Mouse (Mus musculus) heart, embryonic 10.5 days (tissue): ENCODE data around the gene Pde4b. TPM values are rescaled to one million over a fixed set of nuclear protein-coding genes. Genes with fewer than 3 reads are reported as not detected.
A peak's percentile ranks its signal among the peaks of the same experiment; 100 is the strongest.

Experiments
- DNase-seq: peaks from one replicate; pipeline ENCODE4 v3.0.0-alpha.2; 2017; ENCODE audit warnings: low spot score
- H3K27ac ChIP-seq: fragments of 300-500 bp; sonication (generic); 2 replicates; pipeline ENCODE4 v1.5.1; 2016; ENCODE audit warnings: mild to moderate bottlenecking
- H3K27me3 ChIP-seq: fragments of 300-500 bp; sonication (generic); 2 replicates; pipeline ENCODE4 v1.6.1; 2016; ENCODE audit warnings: mild to moderate bottlenecking; ENCODE audit not compliant: poor library complexity, insufficient read depth, severe bottlenecking
- H3K36me3 ChIP-seq: fragments of 300-500 bp; sonication (generic); 2 replicates; pipeline ENCODE4 v1.6.1; 2016; ENCODE audit warnings: mild to moderate bottlenecking, moderate library complexity
- H3K4me1 ChIP-seq: fragments of 300-500 bp; sonication (generic); 2 replicates; pipeline ENCODE4 v1.6.1; 2016; ENCODE audit warnings: mild to moderate bottlenecking
- H3K4me3 ChIP-seq: fragments of 300-500 bp; sonication (generic); 2 replicates; pipeline ENCODE4 v1.5.1; 2016; ENCODE audit warnings: mild to moderate bottlenecking, moderate library complexity
- H3K9me3 ChIP-seq: fragments of 300-500 bp; sonication (generic); 2 replicates; pipeline ENCODE4 v1.6.1; 2016; ENCODE audit warnings: mild to moderate bottlenecking, moderate library complexity
- WGBS: fragments of 180-500 bp; shearing (Covaris S2); methylation state at CpG from one replicate; pipeline ENCODE4 v1.1.7; 2016; 5-methylcytosine and 5-hydroxymethylcytosine counted together
- polyA plus RNA-seq: library from polyadenylated mRNA; unstranded; fragments of >200 nt; fragmentation: Nextera tagmentation; extraction: Ambion mirVana; gene quantifications from 2 replicates; pipeline ENCODE4 v1.2.1, GENCODE M21; 2016

Gene Pde4b
- polyA plus RNA-seq, 1 experiment from 2014 or later: 13.9 TPM

DNA sequence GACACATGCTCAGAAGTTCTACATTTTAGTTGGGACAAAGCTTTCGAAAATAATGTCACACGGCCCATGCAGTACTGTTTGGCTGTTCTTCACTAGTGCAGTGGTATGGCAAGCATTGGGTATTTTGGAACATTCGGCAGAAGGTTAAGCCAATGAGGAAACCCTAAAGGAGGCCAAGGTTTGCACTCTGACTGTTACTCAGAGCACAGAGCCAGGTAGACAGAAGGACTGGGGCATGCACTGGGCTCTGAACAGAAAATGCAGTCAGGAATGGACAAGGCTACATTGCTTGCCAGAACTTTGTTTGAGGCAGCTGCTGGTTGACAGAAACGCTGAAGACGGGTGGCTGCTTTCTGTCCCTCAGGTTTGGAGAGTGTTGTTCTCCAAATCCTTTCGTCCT, 19.4 kb downstream of the Pde4b start:
- peaks cover 9% of the 10 kb centered on the region; the same call in 1 of the 2 replicates for H3K4me1 ChIP-seq
- no peaks in the 10 kb centered on the region for H3K27me3 ChIP-seq
- H3K27ac ChIP-seq: no peak overlapping the region
- no peaks in the 10 kb centered on the region for H3K36me3 ChIP-seq
- no peak overlapping the region for H3K4me3 ChIP-seq
- H3K9me3 ChIP-seq: no peaks in the 10 kb centered on the region
- 81% methylated on average over 6 of the region's 6 CpGs for WGBS
- DNase-seq: no peak

DNA sequence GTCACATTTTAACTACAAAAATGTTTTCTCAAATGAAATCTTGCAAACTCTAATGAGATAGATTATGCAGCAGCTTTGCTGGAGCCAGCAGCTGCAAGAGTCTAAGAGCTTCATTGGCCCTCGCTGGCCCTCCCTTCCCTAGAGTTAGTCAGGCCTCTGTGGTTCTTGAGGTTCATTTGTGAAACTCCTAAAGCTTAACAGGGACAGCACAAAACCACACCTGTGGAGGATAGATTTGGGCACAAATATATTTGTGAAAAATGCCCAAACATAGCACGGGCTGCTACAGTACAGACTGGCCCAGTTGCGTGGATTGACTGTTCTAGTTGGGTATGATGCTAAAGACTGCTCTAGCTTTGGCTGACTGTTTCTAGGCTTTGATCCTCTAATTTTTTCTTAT, 32.1 kb downstream of the Pde4b start:
- Histone ChIP-seq H3K27ac (no peak overlapping the region), H3K4me3 (no peak overlapping the region), H3K9me3 (no peaks in the 10 kb centered on the region), H3K36me3 (no peaks in the 10 kb centered on the region), H3K27me3 (no peaks in the 10 kb centered on the region), H3K4me1 (no peaks in the 10 kb centered on the region)
- 92% methylated on average over 3 of the region's 3 CpGs for WGBS
- DNase-seq: no peak

DNA sequence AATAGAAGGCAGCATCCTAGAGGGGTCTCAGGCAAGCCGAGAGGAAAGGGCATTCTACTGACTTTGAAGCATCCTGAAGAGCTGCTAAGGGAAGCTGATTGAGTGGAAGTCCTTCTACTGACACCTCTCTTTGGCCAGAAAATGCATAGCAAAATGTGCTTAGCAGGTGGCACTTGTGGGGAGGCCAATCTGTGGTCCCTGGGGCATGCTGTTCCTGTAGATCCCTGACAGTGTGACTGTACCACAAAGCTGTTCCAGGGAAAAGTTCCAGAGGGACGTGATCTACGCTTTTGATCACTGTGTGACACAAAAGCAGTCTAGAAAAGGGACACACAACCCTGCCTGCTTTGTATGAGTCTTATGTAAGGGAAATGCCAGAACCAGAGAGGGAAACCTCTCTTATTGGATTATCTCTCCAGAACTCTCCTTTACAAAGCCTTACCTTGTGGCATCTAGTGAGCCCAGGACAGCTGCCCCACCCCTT, 49.1 kb downstream of the Pde4b start:
- WGBS: 71% methylated on average over 3 of the region's 3 CpGs
- Histone ChIP-seq H3K36me3 (no peaks in the 10 kb centered on the region), H3K27ac (no peak overlapping the region), H3K9me3 (no peaks in the 10 kb centered on the region), H3K4me1 (no peaks in the 10 kb centered on the region), H3K27me3 (no peaks in the 10 kb centered on the region), H3K4me3 (no peak overlapping the region)
- no peak for DNase-seq

DNA sequence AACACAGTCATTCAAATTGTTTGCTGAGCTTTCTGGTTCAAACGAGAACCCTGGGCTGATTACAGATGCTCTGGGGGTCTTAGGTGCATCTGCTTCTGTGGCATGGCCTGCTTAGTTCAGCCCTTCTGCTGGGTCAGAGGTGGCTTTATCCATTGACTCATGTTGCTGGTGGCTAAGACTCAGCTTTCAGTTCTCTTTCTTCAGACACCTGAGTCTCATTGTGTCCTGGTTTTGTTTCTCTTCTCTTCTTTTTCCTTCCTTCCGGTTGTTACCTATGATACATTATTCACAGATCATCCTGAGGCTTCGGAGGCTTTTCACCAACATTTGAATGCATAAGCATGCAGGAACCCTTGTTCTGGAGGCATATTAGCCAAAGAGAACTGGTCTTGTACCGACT, 51.0 kb downstream of the Pde4b start:
- no peak overlapping the region for H3K4me3 ChIP-seq
- H3K4me1 ChIP-seq: no peaks in the 10 kb centered on the region
- H3K27me3 ChIP-seq: no peaks in the 10 kb centered on the region
- WGBS: 70% methylated on average over 4 of the region's 4 CpGs
- H3K27ac ChIP-seq: no peak overlapping the region
- DNase-seq: no peak
- no peaks in the 10 kb centered on the region for H3K36me3 ChIP-seq
- no peaks in the 10 kb centered on the region for H3K9me3 ChIP-seq

DNA sequence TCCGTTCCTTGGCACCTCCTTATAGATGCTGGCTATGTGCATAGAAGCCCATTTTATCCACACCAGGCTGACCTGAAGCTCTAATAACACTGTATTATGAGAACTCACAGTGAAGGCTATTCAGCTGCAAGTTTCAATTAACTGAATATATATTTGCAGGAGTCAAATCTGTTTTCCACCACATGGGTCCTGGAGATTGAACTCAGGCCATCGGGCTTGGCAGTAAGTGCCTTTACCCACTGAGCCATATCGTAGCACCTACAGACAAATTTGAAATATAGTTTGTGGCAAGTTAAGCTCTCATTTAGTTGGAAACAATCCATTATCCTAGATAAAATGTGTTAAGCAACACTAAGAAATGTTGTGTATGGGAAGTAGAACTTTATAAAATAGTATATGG, 53.9 kb downstream of the Pde4b start:
- no peak for DNase-seq
- Histone ChIP-seq H3K27me3 (no peaks in the 10 kb centered on the region), H3K27ac (no peak overlapping the region), H3K36me3 (no peaks in the 10 kb centered on the region), H3K4me1 (no peaks in the 10 kb centered on the region), H3K4me3 (no peak overlapping the region), H3K9me3 (no peaks in the 10 kb centered on the region)
- 87% methylated on average over 3 of the region's 3 CpGs for WGBS

DNA sequence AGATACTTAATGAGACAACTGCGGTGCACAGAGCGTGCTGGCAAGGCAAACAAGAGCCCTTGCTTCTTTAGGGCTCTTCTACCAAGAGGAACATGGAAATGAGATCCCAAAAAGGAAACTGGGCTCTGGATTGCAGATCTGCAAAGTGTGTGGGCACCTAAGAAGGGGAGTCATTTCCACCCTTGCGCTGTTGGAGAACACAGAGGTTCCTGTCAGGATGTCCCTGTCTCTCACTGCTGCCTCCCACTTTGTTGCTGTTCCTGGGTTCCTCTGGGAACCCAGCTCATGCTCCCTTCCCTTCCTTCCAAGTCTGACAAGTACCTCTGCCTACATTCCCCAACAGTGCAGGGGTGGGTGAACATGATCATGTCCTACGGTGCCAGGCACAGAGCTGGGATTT, 61.4 kb downstream of the Pde4b start:
- Histone ChIP-seq H3K36me3 (no peaks in the 10 kb centered on the region), H3K4me1 (peaks cover 6% of the 10 kb centered on the region; the same call in 1 of the 2 replicates), H3K4me3 (no peak overlapping the region), H3K27me3 (no peaks in the 10 kb centered on the region), H3K9me3 (no peaks in the 10 kb centered on the region), H3K27ac (no peak overlapping the region)
- 77% methylated on average over 4 of the region's 4 CpGs for WGBS
- DNase-seq: no peak

DNA sequence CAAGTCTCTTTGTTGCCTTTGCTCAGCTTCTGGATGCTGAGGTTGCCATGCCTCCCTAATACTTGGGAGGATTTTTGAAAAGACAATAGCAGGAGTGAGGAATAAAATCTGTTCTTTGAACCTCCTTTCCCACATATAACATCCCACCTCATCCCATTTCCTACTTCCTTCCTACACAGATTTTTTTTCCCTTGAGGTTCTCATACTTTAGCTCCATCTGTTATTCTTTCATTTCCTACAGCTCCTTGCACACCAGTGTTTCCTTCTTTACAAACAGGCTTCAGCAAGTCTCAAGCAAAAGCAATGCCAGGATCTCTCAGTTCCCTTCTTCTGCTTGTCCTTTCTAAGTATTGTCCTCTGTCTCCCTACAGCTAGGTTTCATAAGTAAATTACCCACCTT, 71.8 kb downstream of the Pde4b start:
- Histone ChIP-seq H3K27ac (no peak overlapping the region), H3K27me3 (no peaks in the 10 kb centered on the region), H3K4me3 (no peak overlapping the region), H3K9me3 (no peaks in the 10 kb centered on the region), H3K4me1 (no peaks in the 10 kb centered on the region), H3K36me3 (no peaks in the 10 kb centered on the region)
- DNase-seq: no peak

DNA sequence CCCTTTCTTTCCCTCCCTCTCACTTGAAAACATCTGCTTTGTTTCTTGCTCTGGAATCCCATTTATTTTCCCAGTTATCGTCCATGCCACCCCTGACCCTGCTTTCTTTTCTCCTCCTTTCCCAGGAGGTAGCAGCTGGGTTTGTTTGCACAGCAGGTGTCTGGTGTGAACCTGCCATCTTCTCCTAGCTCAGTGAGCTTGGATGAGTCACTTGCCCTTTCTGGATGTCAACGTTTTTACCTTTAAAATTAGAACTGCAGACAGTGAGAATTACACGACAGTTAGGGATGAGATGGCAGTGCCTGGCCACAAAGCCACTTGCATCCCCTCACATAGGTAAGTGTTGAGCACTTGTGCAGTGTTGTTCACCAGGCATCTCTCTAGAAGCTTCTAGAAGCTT, 84.3 kb downstream of the Pde4b start:
- DNase-seq: no peak
- no peaks in the 10 kb centered on the region for H3K36me3 ChIP-seq
- WGBS: 43% methylated on average over 3 of the region's 3 CpGs
- peaks cover 4% of the 10 kb centered on the region; the same call in 1 of the 2 replicates for H3K27me3 ChIP-seq
- no peak overlapping the region for H3K4me3 ChIP-seq
- H3K9me3 ChIP-seq: no peaks in the 10 kb centered on the region
- H3K4me1 ChIP-seq: peaks cover 6% of the 10 kb centered on the region
- no peak overlapping the region for H3K27ac ChIP-seq

DNA sequence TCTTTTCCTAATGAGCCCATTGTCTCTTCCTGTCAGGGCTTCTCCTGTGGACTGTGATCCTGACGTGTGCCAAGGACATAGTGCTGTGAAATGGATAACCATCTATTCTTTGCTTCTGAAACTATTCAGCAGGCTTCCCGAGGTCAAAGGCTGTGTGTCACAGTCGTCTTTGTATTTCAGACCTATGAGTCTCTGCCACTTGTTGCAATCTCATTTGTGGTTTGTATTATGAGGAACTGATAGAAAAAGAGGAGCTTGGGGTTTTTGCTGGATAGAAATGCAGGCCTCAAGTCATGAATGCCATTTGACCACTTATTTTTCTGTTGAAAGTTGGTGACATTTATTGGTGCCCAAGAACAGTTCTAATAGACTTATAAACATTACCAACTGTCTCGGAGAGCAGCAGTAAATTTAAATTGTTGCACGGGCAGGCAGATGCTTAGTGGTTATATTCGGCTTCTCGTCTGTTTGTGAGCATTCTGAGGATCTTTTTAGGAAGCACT, 85.4 kb downstream of the Pde4b start:
- Histone ChIP-seq H3K36me3 (no peaks in the 10 kb centered on the region), H3K4me3 (no peak overlapping the region), H3K27me3 (peaks cover 4% of the 10 kb centered on the region; the same call in 1 of the 2 replicates), H3K4me1 (peaks cover 17% of the 10 kb centered on the region), H3K9me3 (no peaks in the 10 kb centered on the region), H3K27ac (no peak overlapping the region)
- 71% methylated on average over 7 of the region's 7 CpGs for WGBS
- no peak for DNase-seq

DNA sequence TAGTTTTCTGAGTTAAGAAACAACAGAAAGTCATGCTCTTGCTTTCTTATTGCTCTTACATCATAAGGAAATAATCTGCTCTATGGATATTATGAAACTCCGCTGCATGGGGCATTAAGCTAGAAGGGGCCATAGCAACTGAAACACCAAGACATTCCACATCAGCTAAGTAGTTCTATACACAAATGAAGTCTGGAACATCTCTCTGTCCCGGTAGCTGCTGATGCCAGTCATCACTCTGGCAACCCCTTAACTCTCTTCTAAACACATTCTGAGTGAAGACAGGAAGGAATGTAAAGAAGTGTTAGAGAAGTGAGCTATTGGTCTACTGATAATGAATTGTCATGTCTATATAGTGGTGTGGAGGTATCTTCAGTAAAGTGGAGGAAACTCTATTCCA, 88.6 kb downstream of the Pde4b start:
- H3K4me3 ChIP-seq: no peak overlapping the region
- no peaks in the 10 kb centered on the region for H3K9me3 ChIP-seq
- H3K36me3 ChIP-seq: no peaks in the 10 kb centered on the region
- H3K27ac ChIP-seq: no peak overlapping the region
- peaks cover 4% of the 10 kb centered on the region; the same call in 1 of the 2 replicates for H3K27me3 ChIP-seq
- DNase-seq: peak; percentile 87
- peaks cover 19% of the 10 kb centered on the region for H3K4me1 ChIP-seq
- 22% methylated on average over 2 of the region's 2 CpGs for WGBS

DNA sequence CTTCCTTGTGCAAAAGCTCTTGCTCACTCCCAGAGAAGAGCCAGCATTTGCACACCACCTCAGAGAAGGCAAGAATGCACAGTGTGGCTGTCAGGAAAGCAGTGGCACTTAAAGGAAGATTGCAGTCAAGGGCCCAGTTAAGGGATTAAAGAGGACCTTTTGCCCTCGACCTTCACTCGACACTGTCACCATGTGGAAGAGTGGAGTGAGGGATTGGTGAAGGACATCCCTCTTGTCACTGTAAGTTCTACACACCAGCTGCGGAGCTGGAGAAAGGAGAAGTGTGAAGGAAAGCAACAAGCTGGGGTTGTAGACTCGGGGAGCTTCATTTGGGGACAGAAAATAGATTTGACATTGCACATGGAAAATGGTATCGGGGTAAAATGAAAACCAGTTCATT, 89.9 kb downstream of the Pde4b start:
- 32% methylated on average over 5 of the region's 5 CpGs for WGBS
- H3K4me3 ChIP-seq: no peak overlapping the region
- H3K9me3 ChIP-seq: no peaks in the 10 kb centered on the region
- H3K27ac ChIP-seq: no peak overlapping the region
- H3K4me1 ChIP-seq: peaks cover 19% of the 10 kb centered on the region
- H3K36me3 ChIP-seq: no peaks in the 10 kb centered on the region
- peak; percentile 88 for DNase-seq
- peaks cover 4% of the 10 kb centered on the region; the same call in 1 of the 2 replicates for H3K27me3 ChIP-seq

DNA sequence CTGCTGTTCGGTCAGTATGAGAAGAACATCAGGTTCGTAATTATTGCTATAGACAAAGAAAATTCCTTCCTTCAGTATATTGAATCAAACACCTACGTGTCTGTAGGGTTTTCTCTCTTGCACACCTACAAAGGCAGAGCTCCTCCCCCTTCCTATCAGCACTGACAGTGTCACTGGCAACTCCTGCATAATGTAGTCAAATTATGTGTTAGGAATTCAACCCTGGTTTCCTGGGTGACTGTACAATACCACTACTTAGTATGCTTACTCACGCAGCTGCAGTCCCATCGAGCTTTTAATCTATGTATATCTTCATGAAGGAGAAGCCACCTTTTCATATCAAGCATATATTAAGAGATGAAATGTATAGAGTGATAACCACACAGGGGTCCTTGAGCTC, 99.5 kb downstream of the Pde4b start:
- WGBS: 85% methylated on average over 5 of the region's 5 CpGs
- H3K4me1 ChIP-seq: no peaks in the 10 kb centered on the region
- H3K27me3 ChIP-seq: peaks cover 7% of the 10 kb centered on the region; the same call in 1 of the 2 replicates
- no peak for DNase-seq
- no peaks in the 10 kb centered on the region for H3K9me3 ChIP-seq
- no peaks in the 10 kb centered on the region for H3K36me3 ChIP-seq
- H3K27ac ChIP-seq: no peak overlapping the region
- no peak overlapping the region for H3K4me3 ChIP-seq

DNA sequence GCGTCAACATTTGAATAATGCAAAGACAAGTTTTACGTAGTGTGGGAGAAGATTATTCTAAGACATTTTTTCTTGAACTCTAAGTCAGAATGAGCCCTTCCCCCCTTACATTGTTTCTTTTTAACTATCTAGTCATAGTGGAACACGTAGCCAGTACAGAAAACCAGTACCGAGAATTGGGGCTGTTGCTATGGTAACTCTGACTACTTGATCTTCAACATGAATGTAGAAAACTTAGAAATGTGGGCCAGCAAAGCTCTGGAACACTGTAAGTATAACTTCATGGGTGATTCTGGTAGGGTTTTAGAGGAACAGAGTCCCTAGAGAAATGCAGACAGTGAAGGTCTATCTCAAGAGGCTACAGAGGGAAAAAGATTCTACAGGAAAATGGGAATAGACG, 110.4 kb downstream of the Pde4b start:
- Histone ChIP-seq H3K4me3 (no peak overlapping the region), H3K27me3 (peaks cover 5% of the 10 kb centered on the region; the same call in 1 of the 2 replicates), H3K4me1 (no peaks in the 10 kb centered on the region), H3K27ac (no peak overlapping the region), H3K9me3 (no peaks in the 10 kb centered on the region), H3K36me3 (no peaks in the 10 kb centered on the region)
- no peak for DNase-seq
- WGBS: 90% methylated on average over 5 of the region's 5 CpGs

DNA sequence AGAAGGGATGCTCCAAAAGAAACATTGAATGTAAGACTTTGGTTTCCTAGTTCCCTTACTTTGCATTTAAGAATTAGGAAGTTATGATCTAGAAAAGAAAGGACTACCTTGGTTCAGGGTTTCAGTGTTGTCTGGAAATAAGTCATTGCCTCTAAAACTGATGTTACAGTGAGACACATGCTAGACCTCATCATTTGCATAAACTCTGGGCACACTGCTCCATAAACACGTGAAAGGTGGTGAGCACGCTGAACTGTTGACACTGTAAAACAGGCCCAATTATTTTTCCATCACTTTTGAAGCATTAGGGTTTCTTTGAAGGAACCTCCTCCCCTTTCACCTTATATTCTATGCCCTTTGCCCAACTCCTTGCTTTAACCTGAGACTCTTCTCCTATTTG, 122.4 kb downstream of the Pde4b start:
- no peaks in the 10 kb centered on the region for H3K9me3 ChIP-seq
- no peaks in the 10 kb centered on the region for H3K4me1 ChIP-seq
- no peak overlapping the region for H3K27ac ChIP-seq
- H3K27me3 ChIP-seq: no peaks in the 10 kb centered on the region
- no peaks in the 10 kb centered on the region for H3K36me3 ChIP-seq
- no peak for DNase-seq
- WGBS: 76% methylated on average over 2 of the region's 2 CpGs
- no peak overlapping the region for H3K4me3 ChIP-seq
